Mouse (Mus musculus) liver, adult 2 months (tissue): ENCODE results near the gene Hsf3.

Experiments used
- CTCF ChIP-seq: fragments of 200-500 bp; IDR thresholded peaks from 2 replicates; pipeline ENCODE4 v1.5.1; 2011; ENCODE audit warnings: low read depth, low read length, control low read depth
- POLR2A ChIP-seq: fragments of 200-500 bp; IDR thresholded peaks from 2 replicates; pipeline ENCODE4 v1.6.1; 2011; ENCODE audit warnings: low read length, control low read depth; ENCODE audit not compliant: insufficient read depth; ENCODE audit errors: extremely low read depth

GRCm38 (mm10) chrX:96456201-96456963 lies at the start of gene Hsf3:
- no peak for TF ChIP-seq CTCF
- TF ChIP-seq POLR2A = no peak
